Mouse (Mus musculus) embryonic facial prominence, embryonic 15.5 days (tissue): Measurements from ENCODE around the gene Smg9. TPM values are rescaled to one million over a fixed set of nuclear protein-coding genes. Genes with fewer than 3 reads are reported as not detected.

Experiments
- ATAC-seq: fragments of 200-750 bp; cut with Nextera tagmentation; 2 replicates; pipeline ENCODE4 v1.8.0; 2017; ENCODE audit warnings: low read depth, moderate TSS enrichment; ENCODE audit not compliant: insufficient number of reproducible peaks, low FRiP score, low TSS enrichment
- H3K27ac ChIP-seq: fragments of 300-500 bp; sonication (generic); replicated peaks from 2 replicates; pipeline ENCODE4 v1.5.1; 2015; ENCODE audit warnings: mild to moderate bottlenecking, inconsistent platforms
- H3K27me3 ChIP-seq: fragments of 300-500 bp; sonication (generic); 2 replicates; pipeline ENCODE4 v1.6.1; 2015; ENCODE audit warnings: inconsistent platforms
- H3K36me3 ChIP-seq: fragments of 300-500 bp; sonication (generic); 2 replicates; pipeline ENCODE4 v1.6.1; 2015; ENCODE audit warnings: mild to moderate bottlenecking, inconsistent platforms
- H3K4me1 ChIP-seq: fragments of 300-500 bp; sonication (generic); 2 replicates; pipeline ENCODE4 v1.6.1; 2015; ENCODE audit warnings: inconsistent platforms
- H3K4me2 ChIP-seq: fragments of 300-500 bp; sonication (generic); replicated peaks from 2 replicates; pipeline ENCODE4 v1.6.1; 2015; ENCODE audit warnings: mild to moderate bottlenecking, inconsistent platforms
- H3K4me3 ChIP-seq: fragments of 300-500 bp; sonication (generic); replicated peaks from 2 replicates; pipeline ENCODE4 v1.5.1; 2015; ENCODE audit warnings: mild to moderate bottlenecking, inconsistent platforms
- H3K9ac ChIP-seq: fragments of 300-500 bp; sonication (generic); 2 replicates; pipeline ENCODE4 v1.6.1; 2015; ENCODE audit warnings: inconsistent platforms
- H3K9me3 ChIP-seq: fragments of 300-500 bp; sonication (generic); replicated peaks from 2 replicates; pipeline ENCODE4 v1.6.1; 2016; ENCODE audit warnings: inconsistent platforms
- WGBS: fragments of 180-500 bp; shearing (Covaris S2); methylation state at CpG from one replicate; pipeline ENCODE4 v1.1.7; 2015; 5-methylcytosine and 5-hydroxymethylcytosine counted together
- polyA plus RNA-seq: library from polyadenylated mRNA; unstranded; fragments of >200 nt; fragmentation: Nextera tagmentation; extraction: Ambion mirVana; gene quantifications from 2 replicates; pipeline ENCODE4 v1.2.1, GENCODE M21; 2015

The Smg9 gene
- polyA plus RNA-seq, 1 experiment from 2014 or later = 27.6 TPM

- Histone ChIP-seq H3K4me2 (no peak overlapping the region), H3K9ac (no peak overlapping the region), H3K27me3 (no peaks in the 10 kb centered on the region), H3K27ac (no peak overlapping the region), H3K4me3 (no peak overlapping the region), H3K9me3 (no peaks in the 10 kb centered on the region), H3K36me3 (peaks cover 28% of the 10 kb centered on the region; the same call in 1 of the 2 replicates), H3K4me1 (no peaks in the 10 kb centered on the region)
- WGBS = 63% methylated on average over 3 of the region's 3 CpGs
- ATAC-seq = no peak
These were observed 14.2 kb downstream of the Smg9 start for GRCm38 (mm10) chr7:24413630-24414029.

- Histone ChIP-seq H3K9me3 (no peaks in the 10 kb centered on the region), H3K4me2 (no peak overlapping the region)
- no peak for ATAC-seq
These were observed 15.8 kb downstream of the Smg9 start for GRCm38 (mm10) chr7:24415261-24415660.

GRCm38 (mm10) chr7:24419579-24419978 lies 20.2 kb downstream of the Smg9 start:
- 91% methylated on average over 8 of the region's 8 CpGs for WGBS

More at GRCm38 (mm10) chr7:24415261-24415660, 15.8 kb downstream of the Smg9 start:
- Histone ChIP-seq H3K4me3 (no peak overlapping the region), H3K27ac (no peak overlapping the region), H3K27me3 (no peaks in the 10 kb centered on the region), H3K36me3 (peaks cover 31% of the 10 kb centered on the region; the same call in 1 of the 2 replicates), H3K9ac (no peak overlapping the region), H3K4me1 (no peaks in the 10 kb centered on the region)
- WGBS = 80% methylated on average over 7 of the region's 7 CpGs

GRCm38 (mm10) chr7:24421648-24422047 lies 22.2 kb downstream of the Smg9 start:
- no peaks in the 10 kb centered on the region for H3K4me1 ChIP-seq
- no peak overlapping the region for H3K4me3 ChIP-seq
- H3K27me3 ChIP-seq = no peaks in the 10 kb centered on the region
- WGBS = 71% methylated on average over 7 of the region's 7 CpGs
- no peak overlapping the region for H3K27ac ChIP-seq
- no peak overlapping the region for H3K4me2 ChIP-seq
- ATAC-seq = no peak
- H3K36me3 ChIP-seq = peaks cover 47% of the 10 kb centered on the region
- H3K9me3 ChIP-seq = no peaks in the 10 kb centered on the region
- H3K9ac ChIP-seq = no peak overlapping the region

More at GRCm38 (mm10) chr7:24419579-24419978, 20.2 kb downstream of the Smg9 start:
- no peaks in the 10 kb centered on the region for H3K4me1 ChIP-seq
- H3K4me3 ChIP-seq = no peak overlapping the region
- H3K27me3 ChIP-seq = no peaks in the 10 kb centered on the region
- H3K9ac ChIP-seq = no peak overlapping the region
- no peak for ATAC-seq
- peaks cover 54% of the 10 kb centered on the region for H3K36me3 ChIP-seq
- no peaks in the 10 kb centered on the region for H3K9me3 ChIP-seq
- H3K4me2 ChIP-seq = no peak overlapping the region
- H3K27ac ChIP-seq = no peak overlapping the region

- H3K9me3 ChIP-seq = no peaks in the 10 kb centered on the region
- ATAC-seq = no peak
- no peaks in the 10 kb centered on the region for H3K4me1 ChIP-seq
- WGBS = 67% methylated on average over 8 of the region's 8 CpGs
- no peak overlapping the region for H3K4me2 ChIP-seq
- H3K4me3 ChIP-seq = no peak overlapping the region
- H3K27me3 ChIP-seq = no peaks in the 10 kb centered on the region
- no peak overlapping the region for H3K27ac ChIP-seq
- no peak overlapping the region for H3K9ac ChIP-seq
- peaks cover 41% of the 10 kb centered on the region for H3K36me3 ChIP-seq
These were observed 22.8 kb downstream of the Smg9 start for GRCm38 (mm10) chr7:24422251-24422650.

GRCm38 (mm10) chr7:24423107-24423763 lies 23.8 kb downstream of the Smg9 start:
- no peaks in the 10 kb centered on the region for H3K9me3 ChIP-seq
- ATAC-seq = no peak
- H3K27ac ChIP-seq = no peak overlapping the region
- H3K4me1 ChIP-seq = no peaks in the 10 kb centered on the region
- H3K9ac ChIP-seq = no peak overlapping the region
- no peak overlapping the region for H3K4me2 ChIP-seq
- WGBS = 89% methylated on average over 15 of the region's 15 CpGs
- no peak overlapping the region for H3K4me3 ChIP-seq
- peaks cover 39% of the 10 kb centered on the region for H3K36me3 ChIP-seq
- no peaks in the 10 kb centered on the region for H3K27me3 ChIP-seq

GRCm38 (mm10) chr7:24423956-24424732 lies 24.7 kb downstream of the Smg9 start:
- Histone ChIP-seq H3K4me2 (no peak overlapping the region), H3K9me3 (no peaks in the 10 kb centered on the region), H3K27me3 (no peaks in the 10 kb centered on the region), H3K27ac (no peak overlapping the region), H3K4me3 (no peak overlapping the region), H3K36me3 (peaks cover 39% of the 10 kb centered on the region), H3K9ac (no peak overlapping the region), H3K4me1 (no peaks in the 10 kb centered on the region)
- 80% methylated on average over 12 of the region's 12 CpGs for WGBS
- no peak for ATAC-seq

GRCm38 (mm10) chr7:24425919-24426318 lies 26.5 kb downstream of the Smg9 start:
- H3K4me2 ChIP-seq = no peak overlapping the region
- no peaks in the 10 kb centered on the region for H3K27me3 ChIP-seq
- no peaks in the 10 kb centered on the region for H3K4me1 ChIP-seq
- H3K4me3 ChIP-seq = no peak overlapping the region
- ATAC-seq = no peak
- peaks cover 24% of the 10 kb centered on the region for H3K36me3 ChIP-seq
- H3K9me3 ChIP-seq = no peaks in the 10 kb centered on the region
- no peak overlapping the region for H3K27ac ChIP-seq
- H3K9ac ChIP-seq = no peak overlapping the region
- WGBS = 74% methylated on average over 9 of the region's 9 CpGs

GRCm38 (mm10) chr7:24427168-24427567 lies 27.7 kb downstream of the Smg9 start:
- Histone ChIP-seq H3K9ac (no peak overlapping the region), H3K4me1 (no peaks in the 10 kb centered on the region), H3K27me3 (0 out of 2 replicates have a peak, but pooled peaks cover 1% of the 10 kb centered on the region), H3K36me3 (peaks cover 11% of the 10 kb centered on the region; the same call in 1 of the 2 replicates), H3K9me3 (no peaks in the 10 kb centered on the region), H3K27ac (no peak overlapping the region), H3K4me2 (no peak overlapping the region), H3K4me3 (no peak overlapping the region)
- WGBS = 94% methylated on average over 8 of the region's 8 CpGs
- ATAC-seq = no peak

- Histone ChIP-seq H3K9ac (no peak overlapping the region), H3K4me1 (no peaks in the 10 kb centered on the region), H3K27me3 (0 out of 2 replicates have a peak, but pooled peaks cover 8% of the 10 kb centered on the region), H3K9me3 (no peaks in the 10 kb centered on the region), H3K4me2 (no peak overlapping the region), H3K36me3 (peaks cover 3% of the 10 kb centered on the region; the same call in 1 of the 2 replicates), H3K4me3 (no peak overlapping the region), H3K27ac (no peak overlapping the region)
- ATAC-seq = no peak
- 82% methylated on average over 5 of the region's 5 CpGs for WGBS
These were observed 29.3 kb downstream of the Smg9 start for GRCm38 (mm10) chr7:24428725-24429124.

- H3K9ac ChIP-seq = no peak overlapping the region
These were observed 30.1 kb downstream of the Smg9 start for GRCm38 (mm10) chr7:24429413-24430112.

More at GRCm38 (mm10) chr7:24429413-24430112, 30.1 kb downstream of the Smg9 start:
- no peak overlapping the region for H3K4me3 ChIP-seq
- no peak for ATAC-seq
- 63% methylated on average over 16 of the region's 16 CpGs for WGBS
- H3K4me2 ChIP-seq = no peak overlapping the region
- no peaks in the 10 kb centered on the region for H3K36me3 ChIP-seq
- 0 out of 2 replicates have a peak, but pooled peaks cover 8% of the 10 kb centered on the region for H3K27me3 ChIP-seq
- H3K4me1 ChIP-seq = no peaks in the 10 kb centered on the region
- H3K9me3 ChIP-seq = no peaks in the 10 kb centered on the region
- H3K27ac ChIP-seq = no peak overlapping the region; the same call in 1 of the 2 replicates
